Mouse (Mus musculus): Measurements from ENCODE around the gene Rerg.

Rerg gene

GRCm38 (mm10) chr6:137162481-137162880, 7.8 kb downstream of the Rerg start:
- DNase-seq (ENCODE audit: low spot score in 2 of 2): no peak

GRCm38 (mm10) chr6:137161491-137162088, 8.7 kb downstream of the Rerg start:
- DNase-seq (ENCODE audit: low spot score in 2 of 2): no peak

GRCm38 (mm10) chr6:137159372-137159926, 10.8 kb downstream of the Rerg start:
- DNase-seq (ENCODE audit: low spot score in 2 of 2): no peak

- DNase-seq (ENCODE audit: low spot score in 2 of 2): no peak
These were observed 13.7 kb downstream of the Rerg start for GRCm38 (mm10) chr6:137156437-137157219.

- DNase-seq (ENCODE audit: low spot score in 2 of 2): no peak
These were observed 14.8 kb downstream of the Rerg start for GRCm38 (mm10) chr6:137155196-137156137.

GRCm38 (mm10) chr6:137153021-137153420, 17.3 kb downstream of the Rerg start:
- no peak for DNase-seq (ENCODE audit: low spot score in 2 of 2)

GRCm38 (mm10) chr6:137151015-137151414, 19.3 kb downstream of the Rerg start:
- DNase-seq (ENCODE audit: low spot score in 2 of 2): no peak

- no peak for DNase-seq (ENCODE audit: low spot score in 2 of 2)
These were observed 20.5 kb downstream of the Rerg start for GRCm38 (mm10) chr6:137149833-137150232.

- DNase-seq (ENCODE audit: low spot score in 2 of 2): no peak
These were observed 23.4 kb downstream of the Rerg start for GRCm38 (mm10) chr6:137146910-137147309.

GRCm38 (mm10) chr6:137145611-137146010, 24.7 kb downstream of the Rerg start:
- DNase-seq (ENCODE audit: low spot score in 2 of 2): no peak

- peak; percentile 12 to 15 for DNase-seq (ENCODE audit: low spot score in 2 of 2)
These were observed 25.2 kb downstream of the Rerg start for GRCm38 (mm10) chr6:137144958-137145535.

- no peak for DNase-seq (ENCODE audit: low spot score in 2 of 2)
These were observed 25.8 kb downstream of the Rerg start for GRCm38 (mm10) chr6:137144526-137144840.

- DNase-seq (ENCODE audit: low spot score in 2 of 2): no peak
These were observed 26.3 kb downstream of the Rerg start for GRCm38 (mm10) chr6:137143818-137144525.

GRCm38 (mm10) chr6:137142796-137143195, 27.5 kb downstream of the Rerg start:
- no peak for DNase-seq (ENCODE audit: low spot score in 2 of 2)

- DNase-seq (ENCODE audit: low spot score in 2 of 2): no peak
These were observed 29.0 kb downstream of the Rerg start for GRCm38 (mm10) chr6:137141247-137141820.

- DNase-seq (ENCODE audit: low spot score in 2 of 2): no peak
These were observed 31.5 kb downstream of the Rerg start for GRCm38 (mm10) chr6:137138822-137139221.

- DNase-seq (ENCODE audit: low spot score in 2 of 2): no peak
These were observed 31.9 kb downstream of the Rerg start for GRCm38 (mm10) chr6:137138391-137138790.

GRCm38 (mm10) chr6:137136401-137136800, 33.9 kb downstream of the Rerg start:
- DNase-seq (ENCODE audit: low spot score in 2 of 2): no peak

GRCm38 (mm10) chr6:137135506-137136391, 34.5 kb downstream of the Rerg start:
- DNase-seq (ENCODE audit: low spot score in 2 of 2): no peak

GRCm38 (mm10) chr6:137131794-137132193, 38.5 kb downstream of the Rerg start:
- DNase-seq (ENCODE audit: low spot score in 2 of 2): no peak

Data from right cerebral cortex, adult 2 months (tissue).